Comparison of ENCODE assay signal across 10 mouse cellular contexts in genomic region chr5:89455526-89455925, GRCm38 (mm10). TPM values are rescaled to one million over a fixed set of nuclear protein-coding genes. Genes with fewer than 3 reads are reported as not detected.
DNase-seq lines count a peak whose midpoint lies in the region; ATAC-seq and TF ChIP-seq lines count a peak whose summit lies in the region.
"Had no signal": no experiment of that assay in that cellular context is flagged by ENCODE, and none has a peak within 500 bp of the region (broad histone marks: within the 10 kb centered on the region; RNA-seq: fewer than 3 reads in every experiment).

No protein-coding gene starts in this region.

- H3K36me3 ChIP-seq in hindbrain, embryonic 10.5 days, result no peaks in the 10 kb centered on the region
- H3K36me3 ChIP-seq in hindbrain, embryonic 13.5 days, result no peaks in the 10 kb centered on the region
- H3K36me3 ChIP-seq in CH12.LX (replicated peaks in 1 of 2; ENCODE audit: control insufficient read depth in 1 of 2, insufficient read depth in 1 of 2, low read length in 1 of 2), result no peaks in the 10 kb centered on the region
- H3K36me3 ChIP-seq in forebrain, embryonic 12.5 days (replicated peaks), result no peaks in the 10 kb centered on the region
- no peaks in the 10 kb centered on the region for H3K36me3 ChIP-seq in limb, embryonic 10.5 days
- H3K36me3 ChIP-seq: embryonic facial prominence, embryonic 12.5 days; limb, embryonic 13.5 days had no signal

- peak; percentile 21 for TF ChIP-seq RAD21 in CH12.LX (IDR thresholded peaks at IDR 0.05; ENCODE audit: low read depth, low read length)

- no peak overlapping the region for H3K9ac ChIP-seq in hindbrain, embryonic 13.5 days
- no peak overlapping the region for H3K9ac ChIP-seq in CH12.LX (ENCODE audit: insufficient read depth, low read depth)
- no peak overlapping the region for H3K9ac ChIP-seq in forebrain, embryonic 12.5 days
- H3K9ac ChIP-seq: embryonic facial prominence, embryonic 12.5 days; limb, embryonic 13.5 days had no signal

- WGBS in hindbrain, embryonic 10.5 days, result 48% methylated on average over 8 of the region's 8 CpGs
- WGBS in hindbrain, embryonic 13.5 days, result 49% methylated on average over 8 of the region's 8 CpGs
- WGBS in forebrain, embryonic 12.5 days, result 48% methylated on average over 8 of the region's 8 CpGs
- WGBS in limb, embryonic 10.5 days, result 49% methylated on average over 8 of the region's 8 CpGs
- 60% methylated on average over 8 of the region's 8 CpGs for WGBS in olfactory bulb, adult 2 months

- H3K4me1 ChIP-seq in hindbrain, embryonic 10.5 days (replicated peaks), result no peaks in the 10 kb centered on the region
- no peaks in the 10 kb centered on the region for H3K4me1 ChIP-seq in hindbrain, embryonic 13.5 days (replicated peaks)
- H3K4me1 ChIP-seq in CH12.LX (ENCODE audit: control insufficient read depth in 1 of 2, insufficient read depth in 2 of 2), result no peaks in the 10 kb centered on the region
- no peaks in the 10 kb centered on the region for H3K4me1 ChIP-seq in forebrain, embryonic 12.5 days
- no peaks in the 10 kb centered on the region for H3K4me1 ChIP-seq in limb, embryonic 10.5 days
- H3K4me1 ChIP-seq in olfactory bulb, adult 2 months (ENCODE audit: control insufficient read depth, insufficient read depth, low read length), result no peaks in the 10 kb centered on the region
- H3K4me1 ChIP-seq: embryonic facial prominence, embryonic 12.5 days; limb, embryonic 13.5 days had no signal

- no peak overlapping the region for H3K4me3 ChIP-seq in hindbrain, embryonic 10.5 days
- no peak overlapping the region for H3K4me3 ChIP-seq in hindbrain, embryonic 13.5 days
- H3K4me3 ChIP-seq in CH12.LX (replicated peaks in 1 of 3; ENCODE audit: low read depth in 2 of 3, low read length in 2 of 3, poor library complexity in 1 of 3), result no peak overlapping the region
- H3K4me3 ChIP-seq in forebrain, embryonic 12.5 days (replicated peaks), result no peak overlapping the region
- no peak overlapping the region for H3K4me3 ChIP-seq in limb, embryonic 10.5 days
- H3K4me3 ChIP-seq in olfactory bulb, adult 2 months (ENCODE audit: insufficient read depth, low read depth, low read length), result no peak overlapping the region
- H3K4me3 ChIP-seq: embryonic facial prominence, embryonic 12.5 days; limb, embryonic 13.5 days had no signal

- H3K9me3 ChIP-seq in hindbrain, embryonic 10.5 days, result no peaks in the 10 kb centered on the region
- no peaks in the 10 kb centered on the region for H3K9me3 ChIP-seq in hindbrain, embryonic 13.5 days
- no peaks in the 10 kb centered on the region for H3K9me3 ChIP-seq in CH12.LX (replicated peaks; ENCODE audit: low read length)
- H3K9me3 ChIP-seq in forebrain, embryonic 12.5 days, result no peaks in the 10 kb centered on the region
- no peaks in the 10 kb centered on the region for H3K9me3 ChIP-seq in limb, embryonic 10.5 days (replicated peaks)
- H3K9me3 ChIP-seq: embryonic facial prominence, embryonic 12.5 days; limb, embryonic 13.5 days had no signal

- TF ChIP-seq CTCF in CH12.LX (conservative IDR thresholded peaks at IDR 0.05 in 1 of 2, IDR thresholded peaks at IDR 0.05 in 1 of 2; ENCODE audit: low read depth in 2 of 2, low read length in 2 of 2), result peak; percentile 51 to 65; a peak in 3 of 4 replicates
- peak; percentile 46; the same call in 1 of the 2 replicates for TF ChIP-seq CTCF in olfactory bulb, adult 2 months (IDR thresholded peaks at IDR 0.05; ENCODE audit: insufficient read depth, low read depth, low read length)

- H3K27ac ChIP-seq in hindbrain, embryonic 10.5 days, result no peak overlapping the region
- H3K27ac ChIP-seq in hindbrain, embryonic 13.5 days, result no peak overlapping the region
- no peak overlapping the region for H3K27ac ChIP-seq in CH12.LX (ENCODE audit: insufficient read depth, low read depth)
- no peak overlapping the region for H3K27ac ChIP-seq in forebrain, embryonic 12.5 days
- no peak overlapping the region for H3K27ac ChIP-seq in limb, embryonic 10.5 days
- no peak overlapping the region for H3K27ac ChIP-seq in olfactory bulb, adult 2 months (ENCODE audit: insufficient read depth, low read depth, low read length)
- H3K27ac ChIP-seq: embryonic facial prominence, embryonic 12.5 days; limb, embryonic 13.5 days had no signal

- dilution Hi-C loops in CH12.LX (cut with MboI; ENCODE audit: extremely low pct_ligation_motif_present, extremely low pct_unique_long_range_greater_than_20kb, low sequenced_read_pairs), result no loop called here

- in situ Hi-C loops in CH12.LX (cut with MboI; ENCODE audit: low pct_ligation_motif_present, low pct_unique_long_range_greater_than_20kb, low sequenced_read_pairs), result no loop called here

- no peak for ATAC-seq in hindbrain, embryonic 13.5 days (ENCODE audit: low FRiP score)
- peak; percentile 46; the same call in 1 of the 2 replicates for ATAC-seq in forebrain, embryonic 12.5 days (ENCODE audit: low FRiP score)

- TF ChIP-seq POLR2A in CH12.LX (IDR thresholded peaks at IDR 0.05; ENCODE audit: low read depth, low read length), result no peak
- no peak for TF ChIP-seq POLR2A in olfactory bulb, adult 2 months (IDR thresholded peaks at IDR 0.05; ENCODE audit: insufficient read depth, low read depth, low read length)

- no peaks in the 10 kb centered on the region for H3K27me3 ChIP-seq in hindbrain, embryonic 10.5 days (ENCODE audit: insufficient read depth, poor library complexity, severe bottlenecking)
- H3K27me3 ChIP-seq in hindbrain, embryonic 13.5 days, result no peaks in the 10 kb centered on the region
- no peaks in the 10 kb centered on the region for H3K27me3 ChIP-seq in CH12.LX (replicated peaks)
- no peaks in the 10 kb centered on the region for H3K27me3 ChIP-seq in forebrain, embryonic 12.5 days
- H3K27me3 ChIP-seq in limb, embryonic 10.5 days (ENCODE audit: low read depth, poor library complexity, severe bottlenecking), result no peaks in the 10 kb centered on the region
- H3K27me3 ChIP-seq: embryonic facial prominence, embryonic 12.5 days; limb, embryonic 13.5 days had no signal

- H3K4me2 ChIP-seq in hindbrain, embryonic 13.5 days, result no peak overlapping the region
- no peak overlapping the region for H3K4me2 ChIP-seq in CH12.LX (ENCODE audit: insufficient read depth, low read depth, poor library complexity, severe bottlenecking)
- no peak overlapping the region for H3K4me2 ChIP-seq in forebrain, embryonic 12.5 days
- H3K4me2 ChIP-seq: embryonic facial prominence, embryonic 12.5 days; limb, embryonic 13.5 days had no signal

- no peaks in the 10 kb centered on the region for H3K79me2 ChIP-seq in CH12.LX (replicated peaks; ENCODE audit: control insufficient read depth, extremely low read depth, insufficient read depth, poor library complexity, severe bottlenecking)

- TF ChIP-seq EP300 in CH12.LX (IDR thresholded peaks at IDR 0.05; ENCODE audit: low read length), result no peak

- peak; percentile 60 for DNase-seq in hindbrain, embryonic 10.5 days (ENCODE audit: low spot score)
- DNase-seq in CH12.LX (ENCODE audit: extremely low read depth), result peak; percentile 63
- peak; percentile 38 to 82 for DNase-seq in adrenal gland, adult (ENCODE audit: inconsistent age in 2 of 2, low spot score in 1 of 2)
- peak; percentile 68 for DNase-seq in limb, embryonic 10.5 days (ENCODE audit: low spot score)
- no peak for DNase-seq in ovary, postnatal 10 days (ENCODE audit: low spot score)

TF ChIP-seq in CH12.LX, 34 proteins besides CTCF, POLR2A, EP300 and RAD21:
- TF ChIP-seq SMC3 (IDR thresholded peaks at IDR 0.05; ENCODE audit: low read depth, low read length) (peak; percentile 39), MYC (IDR thresholded peaks at IDR 0.05; ENCODE audit: low read depth, low read length) (no peak), ZKSCAN1 (IDR thresholded peaks at IDR 0.05; ENCODE audit: borderline replicate concordance, low read depth, low read length) (no peak)

RNA-seq across cellular contexts. Expression of gene Gc, which starts 2.2 kb away (rescaled TPM):
- not detected in 2 replicates for polyA plus RNA-seq in hindbrain, embryonic 10.5 days (2016; fragmentation: Nextera tagmentation; extraction: Ambion mirVana)
- 0.18 TPM in 1 of 2 replicates, not detected in the other for polyA plus RNA-seq in hindbrain, embryonic 13.5 days (2015; fragmentation: Nextera tagmentation; extraction: Ambion mirVana)
- total RNA-seq in CH12.LX (2012; rRNA removed) (not detected in 2 replicates), CH12.LX (2014; rRNA removed) (not detected in 2 replicates)
- polyA plus RNA-seq in CH12.LX (2012; ENCODE audit: insufficient read length, low read depth), result not detected in 2 replicates
- not detected in 2 replicates for polyA plus RNA-seq in forebrain, embryonic 12.5 days (2016; fragmentation: Nextera tagmentation; extraction: Ambion mirVana)
- polyA plus RNA-seq in limb, embryonic 10.5 days (2016; fragmentation: Nextera tagmentation; extraction: Ambion mirVana), result not detected in 2 replicates
- polyA plus RNA-seq in olfactory bulb, adult 2 months (2012; ENCODE audit: insufficient read depth, insufficient read length, low replicate concordance, missing spikeins), result not detected in 2 replicates
- polyA plus RNA-seq: embryonic facial prominence, embryonic 12.5 days; limb, embryonic 13.5 days had no signal
